Mouse (Mus musculus): Measurements from ENCODE around the gene Actn2. TPM values are rescaled to one million over a fixed set of nuclear protein-coding genes. Genes with fewer than 3 reads are reported as not detected.

Actn2 gene
- polyA plus RNA-seq, 1 experiment from 2014 or later = 3.5 TPM

- Histone ChIP-seq H3K9ac (ENCODE audit: low read depth, low read length) (peak within 1 kb of the TSS; percentile 78), H3K27me3 (ENCODE audit: insufficient read depth, low read length) (no peaks in the 10 kb centered on the region), H3K4me2 (ENCODE audit: low read length) (peak within 1 kb of the TSS; percentile 63), H3K4me1 (replicated peaks; ENCODE audit: insufficient read depth, low read length) (peaks cover 4% of the 10 kb centered on the region; the same call in 1 of the 2 replicates), H3K27ac (peak within 1 kb of the TSS; percentile 91), H3K36me3 (ENCODE audit: insufficient read depth, low read length) (no peaks in the 10 kb centered on the region), H3K4me3 (replicated peaks; ENCODE audit: low read depth, low read length) (peak within 1 kb of the TSS; percentile 77), H3K9me3 (replicated peaks; ENCODE audit: low read length) (no peaks in the 10 kb centered on the region)
- whole genome bisulfite sequencing = under 1% methylated on average over 69 of the region's 69 CpGs
- TF ChIP-seq CTCF (IDR thresholded peaks at IDR 0.05; ENCODE audit: low read depth) = no peak
- ATAC-seq (replicated peaks; ENCODE audit: low FRiP score, low read depth) = peak; percentile 100
- DNase-seq (ENCODE audit: low spot score) = peak; percentile 98
Observed at GRCm38 (mm10) chr13:12257391-12258380, 82.9 kb downstream of the Actn2 start, which contains the start of gene Mtr. Gene Mtr, minus strand, starts transcription at chr13:12258113.

- Histone ChIP-seq H3K27me3 (ENCODE audit: insufficient read depth, low read length) (no peaks in the 10 kb centered on the region), H3K36me3 (ENCODE audit: insufficient read depth, low read length) (0 out of 2 replicates have a peak, but pooled peaks cover 1% of the 10 kb centered on the region), H3K4me2 (ENCODE audit: low read length) (peak overlapping the region; percentile 63), H3K4me3 (replicated peaks; ENCODE audit: low read depth, low read length) (peak overlapping the region; percentile 77), H3K27ac (peak overlapping the region; percentile 91), H3K9ac (ENCODE audit: low read depth, low read length) (peak overlapping the region; percentile 78), H3K4me1 (replicated peaks; ENCODE audit: insufficient read depth, low read length) (peaks cover 4% of the 10 kb centered on the region; the same call in 1 of the 2 replicates), H3K9me3 (replicated peaks; ENCODE audit: low read length) (no peaks in the 10 kb centered on the region)
- ATAC-seq (replicated peaks; ENCODE audit: low FRiP score, low read depth) (no peak), DNase-seq (ENCODE audit: low spot score) (peak; percentile 38)
- TF ChIP-seq CTCF (IDR thresholded peaks at IDR 0.05; ENCODE audit: low read depth) = no peak
- whole genome bisulfite sequencing = 15% methylated on average over 10 of the region's 10 CpGs
Observed at GRCm38 (mm10) chr13:12256871-12257390, 83.6 kb downstream of the Actn2 start.

GRCm38 (mm10) chr13:12255911-12256705 is 84.5 kb downstream of the Actn2 start:
- ATAC-seq (replicated peaks; ENCODE audit: low FRiP score, low read depth) (no peak), DNase-seq (ENCODE audit: low spot score) (peak; percentile 49)
- 0 out of 2 replicates have a peak, but pooled peaks cover 3% of the 10 kb centered on the region for H3K36me3 ChIP-seq (ENCODE audit: insufficient read depth, low read length)
- H3K4me3 ChIP-seq (replicated peaks; ENCODE audit: low read depth, low read length) = peak overlapping the region; percentile 77; the same call in 1 of the 2 replicates
- H3K9me3 ChIP-seq (replicated peaks; ENCODE audit: low read length) = no peaks in the 10 kb centered on the region
- H3K27ac ChIP-seq = no peak overlapping the region
- TF ChIP-seq CTCF (IDR thresholded peaks at IDR 0.05; ENCODE audit: low read depth) = no peak
- no peak overlapping the region for H3K9ac ChIP-seq (ENCODE audit: low read depth, low read length)
- H3K27me3 ChIP-seq (ENCODE audit: insufficient read depth, low read length) = no peaks in the 10 kb centered on the region
- peaks cover 4% of the 10 kb centered on the region; the same call in 1 of the 2 replicates for H3K4me1 ChIP-seq (replicated peaks; ENCODE audit: insufficient read depth, low read length)
- H3K4me2 ChIP-seq (ENCODE audit: low read length) = peak overlapping the region; percentile 63
- 55% methylated on average over 3 of the region's 3 CpGs for WGBS

- Histone ChIP-seq H3K9ac (ENCODE audit: low read depth, low read length) (no peak overlapping the region), H3K9me3 (replicated peaks; ENCODE audit: low read length) (no peaks in the 10 kb centered on the region), H3K4me1 (replicated peaks; ENCODE audit: insufficient read depth, low read length) (no peaks in the 10 kb centered on the region), H3K27me3 (ENCODE audit: insufficient read depth, low read length) (no peaks in the 10 kb centered on the region), H3K36me3 (ENCODE audit: insufficient read depth, low read length) (peaks cover 22% of the 10 kb centered on the region), H3K27ac (no peak overlapping the region), H3K4me3 (replicated peaks; ENCODE audit: low read depth, low read length) (no peak overlapping the region), H3K4me2 (ENCODE audit: low read length) (no peak overlapping the region)
- WGBS = 97% methylated on average over 3 of the region's 3 CpGs
- no peak for DNase-seq (ENCODE audit: low spot score)
- no peak for TF ChIP-seq CTCF (IDR thresholded peaks at IDR 0.05; ENCODE audit: low read depth)
- ATAC-seq (replicated peaks; ENCODE audit: low FRiP score, low read depth) = no peak
Observed at GRCm38 (mm10) chr13:12250496-12250895, 90.1 kb downstream of the Actn2 start.

- DNase-seq (ENCODE audit: low spot score) = no peak
- Histone ChIP-seq H3K4me2 (ENCODE audit: low read length) (no peak overlapping the region), H3K36me3 (ENCODE audit: insufficient read depth, low read length) (peaks cover 25% of the 10 kb centered on the region), H3K9me3 (replicated peaks; ENCODE audit: low read length) (no peaks in the 10 kb centered on the region), H3K4me3 (replicated peaks; ENCODE audit: low read depth, low read length) (no peak overlapping the region), H3K27ac (peak overlapping the region; percentile 21; the same call in 1 of the 2 replicates), H3K4me1 (replicated peaks; ENCODE audit: insufficient read depth, low read length) (no peaks in the 10 kb centered on the region), H3K9ac (ENCODE audit: low read depth, low read length) (no peak overlapping the region), H3K27me3 (ENCODE audit: insufficient read depth, low read length) (no peaks in the 10 kb centered on the region)
- 75% methylated on average over 8 of the region's 8 CpGs for WGBS
- TF ChIP-seq CTCF (IDR thresholded peaks at IDR 0.05; ENCODE audit: low read depth) = no peak
- peak; percentile 85 for ATAC-seq (replicated peaks; ENCODE audit: low FRiP score, low read depth)
Observed at GRCm38 (mm10) chr13:12249195-12249898, 91.2 kb downstream of the Actn2 start.

All from kidney, postnatal 0 days (tissue).